Mouse (Mus musculus): ENCODE data around the gene Tgfb1.

Gene Tgfb1

DNA sequence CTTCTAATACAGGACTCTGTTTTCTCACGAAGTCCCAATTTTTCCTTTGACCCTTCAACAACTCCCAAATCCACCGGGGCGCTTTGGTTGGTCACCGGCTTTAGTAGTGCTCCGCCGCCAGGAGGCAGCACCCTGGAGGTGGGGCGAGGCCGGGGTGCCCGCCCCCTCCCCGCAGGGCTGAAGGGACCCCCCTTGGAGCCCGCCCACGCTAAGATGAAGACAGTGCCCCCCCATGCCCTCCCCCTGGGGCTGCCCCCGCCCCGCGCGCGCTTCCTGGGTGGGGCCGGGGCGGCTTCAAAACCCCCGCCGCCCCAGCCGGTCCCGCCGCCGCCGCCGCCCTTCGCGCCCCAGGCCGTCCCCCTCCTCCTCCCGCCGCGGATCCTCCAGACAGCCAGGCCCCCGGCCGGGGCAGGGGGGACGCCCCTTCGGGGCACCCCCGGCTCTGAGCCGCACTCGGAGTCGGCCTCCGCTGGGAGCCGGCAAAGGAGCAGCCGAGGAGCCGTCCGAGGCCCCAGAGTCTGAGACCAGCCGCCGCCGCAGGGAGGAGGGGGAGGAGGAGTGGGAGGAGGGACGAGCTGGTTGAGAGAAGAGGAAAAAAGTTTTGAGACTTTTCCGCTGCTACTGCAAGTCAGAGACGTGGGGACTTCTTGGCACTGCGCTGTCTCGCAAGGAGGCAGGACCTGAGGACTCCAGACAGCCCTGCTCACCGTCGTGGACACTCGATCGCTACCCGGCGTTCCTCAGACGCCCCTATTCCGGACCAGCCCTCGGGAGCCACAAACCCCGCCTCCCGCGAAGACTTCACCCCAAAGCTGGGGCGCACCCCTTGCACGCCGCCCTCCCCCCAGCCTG is at the start of gene Tgfb1:
Gene Tgfb1, plus strand, starts transcription at position 323 of the 852 bp plus-strand sequence.
- DNase-seq (ENCODE audit: low read depth, low spot score) = no peak

DNA sequence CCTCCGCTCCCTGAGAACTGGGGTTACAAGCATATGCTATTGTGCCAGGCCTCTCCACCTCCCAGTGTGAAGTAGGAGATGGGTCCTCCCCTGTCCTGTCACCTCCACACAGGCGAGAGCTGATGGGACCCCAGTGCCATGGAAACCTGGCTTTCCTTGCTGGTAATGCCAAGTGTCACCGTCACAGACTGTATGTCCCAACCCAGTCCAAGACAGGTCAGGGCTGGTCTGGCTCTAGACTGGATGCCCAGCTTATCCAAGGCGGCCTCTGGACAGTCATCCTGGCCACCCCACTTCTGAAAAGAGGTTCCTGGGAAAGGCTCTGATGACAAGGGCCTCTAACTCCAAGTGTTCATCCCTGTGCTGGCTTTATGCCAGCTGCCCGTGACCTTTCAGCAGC is 49.7 kb upstream of the Tgfb1 start:
- no peak for DNase-seq (ENCODE audit: low read depth, low spot score)

DNA sequence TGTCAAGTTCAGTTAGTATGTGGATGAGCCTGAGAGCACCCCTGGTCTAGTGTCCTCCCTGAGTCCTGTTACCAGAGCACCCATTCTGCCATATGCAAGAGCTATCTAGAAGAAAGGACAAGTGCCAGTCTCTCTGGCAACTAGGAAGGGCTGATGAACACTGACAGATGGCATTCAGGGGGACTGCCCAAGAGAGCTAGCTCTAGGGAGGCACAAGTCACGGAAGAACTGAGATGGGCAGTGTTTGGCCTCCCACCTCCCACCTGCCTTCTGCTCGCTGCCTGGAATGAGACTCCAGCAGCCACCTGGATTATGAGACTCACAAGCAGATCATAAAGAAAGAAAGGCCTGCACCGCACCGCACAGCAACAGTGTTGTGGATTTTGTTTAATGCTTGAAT is 47.0 kb upstream of the Tgfb1 start:
- DNase-seq (ENCODE audit: low read depth, low spot score) = no peak

DNA sequence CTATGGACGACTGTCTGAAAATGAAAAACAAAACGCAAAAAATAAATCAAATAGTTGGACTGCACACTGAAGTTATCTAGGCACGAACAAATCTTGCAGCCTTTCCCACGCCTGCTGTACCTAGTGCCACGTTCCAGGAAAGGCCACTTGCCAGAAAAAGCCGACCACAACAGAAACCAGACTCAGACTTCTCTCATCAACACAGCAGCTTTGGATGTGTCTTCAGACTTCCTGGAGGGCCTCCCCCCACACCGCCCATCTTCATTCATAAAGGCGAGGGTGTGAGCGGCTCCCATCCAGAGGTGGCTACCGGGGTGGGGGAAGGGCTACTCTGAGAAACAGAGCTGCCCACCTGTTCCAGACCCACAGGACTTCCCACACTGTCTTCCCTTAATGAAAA is 42.7 kb upstream of the Tgfb1 start:
- no peak for DNase-seq (ENCODE audit: low read depth, low spot score)

DNA sequence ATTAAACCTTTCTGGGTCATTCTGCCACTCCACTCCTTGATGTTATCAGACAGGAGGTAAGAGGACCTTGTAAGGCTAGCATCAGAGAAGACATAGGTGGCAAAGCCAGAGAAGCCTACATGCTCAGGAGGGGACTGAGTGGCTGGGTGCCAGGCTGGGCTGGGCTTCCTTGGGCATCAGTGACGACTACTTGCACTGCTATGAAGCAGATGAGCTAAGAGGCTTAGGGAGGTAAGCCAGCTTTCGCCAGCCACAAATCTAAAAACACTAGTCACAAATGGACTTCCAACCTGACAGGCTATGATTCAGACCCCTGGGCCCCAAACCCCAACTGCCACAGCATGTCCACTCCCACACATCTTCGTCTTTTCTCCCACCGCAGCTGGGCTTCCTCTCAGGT is 42.2 kb upstream of the Tgfb1 start:
- DNase-seq (ENCODE audit: low read depth, low spot score) = peak; percentile 57

DNA sequence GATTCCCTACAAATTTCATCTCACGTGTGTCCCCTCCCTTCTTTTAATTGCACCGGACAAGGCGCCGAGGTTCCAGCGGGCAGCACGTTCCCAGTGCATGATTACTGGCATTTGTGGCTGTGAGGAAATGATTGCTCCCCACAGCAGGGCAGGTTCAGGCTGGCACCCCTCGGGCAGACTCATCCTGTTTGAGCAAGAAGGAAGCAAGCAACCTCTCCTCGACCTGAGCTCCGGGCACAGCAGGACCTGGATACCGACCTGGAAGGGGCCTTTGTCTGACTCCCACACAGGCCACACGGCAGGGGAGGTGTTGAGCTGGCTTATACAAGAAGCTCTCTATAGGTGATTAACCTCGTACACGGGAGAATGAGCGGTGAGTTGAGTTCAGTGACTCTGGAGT is 41.7 kb upstream of the Tgfb1 start:
- no peak for DNase-seq (ENCODE audit: low read depth, low spot score)

DNA sequence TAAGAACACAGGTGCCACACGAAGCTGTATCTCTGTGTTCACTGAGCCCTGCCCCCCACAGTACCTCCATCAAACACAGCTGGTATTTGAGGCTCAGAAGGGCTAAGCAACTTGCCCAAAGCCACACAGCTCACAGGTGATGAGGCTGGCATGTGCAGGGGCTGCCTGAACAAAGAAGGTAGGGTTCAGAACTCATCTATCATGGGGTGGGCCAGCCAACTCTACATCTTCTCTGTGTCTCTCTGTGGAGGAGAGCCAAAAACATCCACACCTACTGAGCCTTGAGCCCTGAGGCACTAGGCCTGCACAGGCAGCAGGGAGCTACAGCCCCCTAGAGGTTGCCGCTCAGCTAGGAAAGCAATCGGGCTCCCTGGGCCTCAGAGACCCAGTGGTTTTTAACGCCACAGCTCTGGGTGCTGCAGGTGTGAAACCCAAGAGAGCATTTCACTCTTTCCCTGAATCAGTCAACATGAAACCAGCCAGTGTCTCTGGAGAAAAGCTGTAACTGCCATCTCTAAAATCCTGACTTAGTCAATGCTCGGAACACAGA is 39.2 kb upstream of the Tgfb1 start:
- no peak for DNase-seq (ENCODE audit: low read depth, low spot score)

DNA sequence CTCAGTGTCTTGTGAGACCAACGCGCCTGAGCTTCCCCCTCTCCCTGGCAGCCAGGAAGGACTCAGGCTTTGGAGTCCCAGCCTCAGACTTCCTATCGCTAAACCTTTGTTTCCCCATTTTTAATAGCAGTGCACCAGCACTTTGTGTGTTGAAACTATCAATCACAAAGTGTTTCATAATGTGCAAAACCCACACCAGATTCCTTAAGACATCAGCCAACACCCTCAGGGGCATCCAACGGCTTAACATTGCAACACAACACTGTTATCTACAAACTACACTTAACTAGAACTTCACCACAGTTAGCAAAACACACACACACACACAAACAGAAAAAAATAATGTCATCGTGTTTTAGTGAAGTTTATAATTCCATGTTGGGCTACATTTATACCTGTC is 37.0 kb upstream of the Tgfb1 start:
- no peak for DNase-seq (ENCODE audit: low read depth, low spot score)

DNA sequence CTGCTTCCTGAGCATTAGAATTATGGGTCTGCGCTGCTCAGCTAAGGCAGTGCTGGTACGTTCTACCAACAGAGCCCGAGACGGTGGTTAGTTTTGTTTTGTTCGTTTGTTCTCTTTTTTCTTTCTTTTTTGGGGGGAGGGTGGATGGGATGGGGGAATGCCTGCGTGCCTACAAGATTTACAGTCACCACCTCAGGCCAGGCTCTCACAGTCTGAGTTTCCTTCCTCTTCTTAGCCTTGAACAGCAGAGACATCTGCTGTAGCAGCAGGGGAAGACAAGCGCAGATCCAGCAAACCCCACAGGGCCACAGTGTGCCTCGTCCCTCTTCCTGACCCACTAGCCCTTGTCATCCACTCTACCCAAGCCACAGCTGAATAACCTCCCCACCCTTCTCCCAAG is 35.5 kb upstream of the Tgfb1 start:
- no peak for DNase-seq (ENCODE audit: low read depth, low spot score)

DNA sequence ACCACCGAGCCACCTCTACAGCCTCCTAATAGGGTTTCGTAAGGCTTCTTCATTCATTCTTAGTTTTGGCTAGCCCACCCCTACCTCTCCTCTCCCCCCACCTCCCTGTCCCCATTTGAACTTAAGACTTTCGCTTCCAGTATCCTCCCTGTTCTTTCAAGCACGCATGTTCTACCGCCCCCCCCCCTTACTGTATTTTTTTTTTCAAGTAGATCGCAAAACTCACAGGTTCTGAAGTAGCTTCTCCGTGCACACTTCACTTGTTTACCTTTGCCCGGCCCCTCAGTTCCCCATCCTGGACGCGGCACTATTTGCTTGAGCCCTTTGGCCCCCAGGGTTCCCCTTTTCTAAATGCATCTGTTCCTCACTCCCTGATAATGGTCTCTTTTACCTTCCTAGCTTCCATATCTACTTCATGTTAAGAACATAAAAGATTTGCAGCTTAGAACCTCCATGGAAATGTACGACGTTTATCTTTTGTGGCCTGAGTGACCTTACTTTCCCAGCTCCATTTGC is 34.5 kb upstream of the Tgfb1 start:
- DNase-seq (ENCODE audit: low read depth, low spot score) = no peak

DNA sequence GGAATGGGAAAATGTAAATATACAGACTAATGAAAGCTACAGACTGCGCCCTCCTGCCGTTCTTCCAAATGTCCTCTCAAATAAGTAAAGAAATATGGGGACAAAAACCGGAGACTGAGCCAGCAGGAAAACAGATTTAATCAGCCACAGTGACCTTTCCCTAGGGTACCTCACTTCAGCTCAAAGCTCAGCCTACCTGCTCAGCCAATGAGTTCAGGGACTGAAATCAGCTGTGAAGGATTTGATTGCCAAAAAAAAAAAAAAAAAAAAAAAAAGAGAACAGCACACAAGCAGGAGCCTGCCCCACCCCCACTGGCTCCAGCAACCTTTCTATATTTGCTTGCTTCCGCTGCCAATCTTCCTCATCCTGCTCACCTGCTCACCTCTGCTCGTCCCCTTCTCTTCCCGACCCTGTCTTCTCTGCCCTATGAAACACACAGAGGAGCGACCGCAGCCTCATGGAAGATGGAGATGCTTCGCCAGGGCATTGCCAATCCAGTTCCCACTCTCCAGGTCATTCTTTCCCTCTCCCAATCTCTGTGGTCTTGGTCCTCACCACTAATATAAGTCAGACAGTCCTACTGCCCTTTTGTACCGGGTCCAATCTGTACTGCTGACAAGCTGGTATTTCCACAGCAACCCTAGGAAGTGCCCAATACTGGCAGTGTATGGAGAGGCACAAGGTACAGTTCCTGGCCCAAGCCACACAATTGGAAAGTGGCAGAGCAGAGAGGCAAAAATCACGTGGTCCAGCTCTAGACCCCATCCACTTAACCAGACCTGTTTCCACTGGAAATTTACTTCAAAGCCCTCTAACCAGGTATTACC is 31.0 kb upstream of the Tgfb1 start:
- no peak for DNase-seq (ENCODE audit: low read depth, low spot score)

DNA sequence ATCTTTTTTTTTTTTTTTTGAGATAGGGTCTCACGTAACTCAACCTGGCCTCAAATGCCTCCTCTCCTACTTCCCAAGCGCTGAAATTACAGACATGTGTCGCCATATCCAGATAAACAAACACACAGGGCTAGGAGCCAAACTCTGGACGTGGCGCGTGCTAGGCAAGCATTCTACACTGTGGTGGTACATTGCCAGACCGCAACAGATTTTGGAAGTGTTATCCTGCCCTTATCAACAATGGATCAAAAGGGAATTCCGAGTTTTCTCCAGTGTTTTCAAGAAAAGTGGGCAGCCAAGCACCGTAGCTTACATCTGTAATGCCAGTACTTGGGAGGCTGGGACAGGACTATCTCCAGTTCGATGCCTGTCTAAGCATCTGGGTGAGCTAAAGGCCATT is 29.0 kb upstream of the Tgfb1 start:
- no peak for DNase-seq (ENCODE audit: low read depth, low spot score)

DNA sequence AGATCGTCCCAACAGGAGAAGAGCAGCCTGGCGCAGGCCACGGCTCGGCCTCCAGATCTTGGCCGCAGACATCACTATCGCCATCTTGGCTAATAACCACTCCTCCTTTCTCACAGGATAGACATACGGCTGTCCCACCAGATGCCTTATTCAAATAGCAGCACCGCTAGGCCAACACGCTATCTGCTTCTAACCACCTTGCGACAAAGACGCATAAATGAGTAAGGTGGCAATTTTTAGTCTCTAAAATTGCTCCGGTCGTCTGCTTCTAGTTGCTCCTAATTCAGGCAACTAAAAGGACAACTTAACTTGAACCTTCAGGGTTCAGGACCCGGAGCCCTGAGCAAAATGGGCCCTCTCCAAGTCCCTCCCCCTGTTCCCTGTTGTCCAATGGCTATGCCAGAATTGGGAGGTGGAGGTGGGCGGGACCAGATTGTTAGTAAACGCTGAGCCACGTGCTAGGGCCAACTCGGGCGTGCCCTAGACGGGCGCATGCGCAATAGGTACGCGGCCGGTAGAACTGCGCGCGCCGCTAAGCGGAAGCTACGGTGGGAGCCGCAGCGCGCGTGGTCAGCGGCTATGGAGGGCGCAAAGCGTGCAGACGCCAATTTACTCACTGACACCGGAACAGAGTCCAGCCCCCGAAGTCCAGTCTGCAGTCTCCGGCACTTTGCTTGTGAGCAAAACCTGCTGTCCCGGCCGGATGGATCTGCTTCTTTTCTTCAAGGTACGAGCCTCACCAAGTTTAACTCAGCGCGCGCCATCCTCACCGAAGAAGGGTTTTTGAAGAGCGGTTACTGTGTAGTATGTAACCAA is 27.9 kb upstream of the Tgfb1 start, which contains the start of the genes Bckdha and Exosc5:
Gene Bckdha, minus strand, starts transcription at position 325 of the 816 bp plus-strand sequence.
Gene Exosc5, plus strand, starts transcription at position 508 of the 816 bp plus-strand sequence.
- peak; percentile 100 for DNase-seq (ENCODE audit: low read depth, low spot score)

DNA sequence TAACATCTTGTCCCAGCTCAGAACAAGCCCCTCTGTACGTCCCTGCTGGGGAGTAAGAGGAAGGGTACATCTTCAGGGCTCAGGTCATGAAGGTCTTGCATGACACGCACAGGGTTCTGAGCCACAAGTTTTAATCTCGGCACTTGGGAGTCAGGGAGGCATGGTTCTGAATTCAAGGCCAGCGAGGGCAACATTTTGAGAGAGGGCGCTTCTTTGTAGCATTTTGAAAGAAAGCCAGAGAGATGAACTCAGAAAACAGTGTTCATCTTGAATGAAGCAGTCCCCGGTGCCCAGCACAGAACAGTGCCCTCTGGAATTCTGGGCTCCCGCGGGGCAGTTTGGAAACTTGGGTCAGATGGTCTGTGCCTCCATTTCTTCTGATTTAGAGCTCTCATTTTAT is 20.4 kb upstream of the Tgfb1 start:
- DNase-seq (ENCODE audit: low read depth, low spot score) = no peak

DNA sequence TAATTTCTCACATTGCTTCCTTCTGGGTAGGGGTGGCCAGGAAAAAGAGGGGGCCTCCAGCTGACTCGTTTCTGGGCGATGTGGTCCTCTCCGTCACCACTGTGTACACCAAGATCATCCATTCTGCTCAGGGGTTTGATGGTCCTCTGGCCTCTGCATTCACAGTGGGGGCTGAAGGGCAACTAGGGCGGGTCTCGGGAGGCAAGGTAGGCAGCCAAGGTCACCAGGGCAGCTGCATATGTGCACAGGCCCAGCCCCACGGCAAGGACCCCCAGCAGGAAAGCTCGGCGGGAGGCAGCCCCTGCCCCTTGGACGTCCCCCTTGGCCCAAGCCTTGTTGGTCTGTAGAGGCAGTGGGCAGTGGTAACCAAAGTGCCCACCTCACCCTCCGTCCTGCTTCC is 17.6 kb upstream of the Tgfb1 start:
- DNase-seq (ENCODE audit: low read depth, low spot score) = no peak

DNA sequence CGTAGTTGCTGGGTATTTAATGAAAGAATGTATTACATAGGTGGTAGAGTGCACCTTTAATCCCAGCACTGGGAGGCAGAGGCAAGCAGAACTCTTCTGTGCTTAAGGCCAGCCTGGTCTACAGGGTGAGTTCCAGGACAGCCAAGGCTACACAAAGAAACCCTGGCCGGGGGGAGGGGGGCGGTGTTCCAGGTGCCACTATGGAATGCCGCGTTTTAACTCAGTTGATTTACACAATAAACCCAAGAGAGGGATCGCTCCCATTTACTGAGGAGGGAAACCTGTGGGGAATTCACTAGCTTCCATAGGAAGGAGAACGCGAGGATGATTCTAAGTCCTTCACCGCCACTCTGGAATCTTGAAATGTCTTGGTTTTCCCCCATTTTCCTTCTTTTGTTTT is 17.2 kb upstream of the Tgfb1 start:
- DNase-seq (ENCODE audit: low read depth, low spot score) = no peak

DNA sequence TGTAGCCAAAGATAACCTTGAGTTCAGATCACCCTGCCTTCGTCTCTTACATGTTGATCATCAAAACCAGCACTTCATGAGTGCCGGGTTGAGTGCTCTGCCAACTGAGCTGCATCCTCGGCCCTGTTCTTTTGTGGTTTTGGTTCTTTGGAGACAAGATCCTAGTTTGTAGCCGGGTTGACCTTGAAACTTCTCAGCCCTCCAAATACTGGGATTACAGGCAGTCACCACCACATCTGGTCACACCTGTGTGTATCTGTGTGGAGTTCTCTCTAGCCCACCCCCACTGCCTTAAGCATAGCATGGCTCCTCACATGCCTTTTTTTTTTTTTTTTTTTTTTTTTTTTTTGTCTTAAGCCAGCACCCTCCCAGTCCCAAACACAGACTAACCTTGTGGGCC is 16.7 kb upstream of the Tgfb1 start:
- DNase-seq (ENCODE audit: low read depth, low spot score) = no peak

DNA sequence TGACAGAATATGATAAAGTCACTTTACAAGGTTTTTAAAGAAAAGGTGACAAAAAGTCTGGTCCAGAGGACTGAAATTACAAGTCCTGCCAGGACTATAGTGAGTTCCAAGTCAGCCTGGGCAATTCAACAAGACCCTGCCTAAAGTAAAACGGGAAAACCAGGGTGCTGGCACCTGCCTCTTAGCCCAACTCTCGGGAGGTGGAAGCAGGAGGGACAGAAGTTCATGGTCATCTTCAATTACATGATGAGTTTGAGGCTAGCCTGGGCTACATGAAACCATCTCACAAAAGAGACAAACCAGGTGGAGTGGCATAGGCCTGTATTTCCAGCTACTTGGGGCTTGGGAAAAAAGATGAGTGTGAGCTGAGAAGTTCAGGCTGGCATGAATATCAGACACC is 15.1 kb upstream of the Tgfb1 start:
- no peak for DNase-seq (ENCODE audit: low read depth, low spot score)

DNA sequence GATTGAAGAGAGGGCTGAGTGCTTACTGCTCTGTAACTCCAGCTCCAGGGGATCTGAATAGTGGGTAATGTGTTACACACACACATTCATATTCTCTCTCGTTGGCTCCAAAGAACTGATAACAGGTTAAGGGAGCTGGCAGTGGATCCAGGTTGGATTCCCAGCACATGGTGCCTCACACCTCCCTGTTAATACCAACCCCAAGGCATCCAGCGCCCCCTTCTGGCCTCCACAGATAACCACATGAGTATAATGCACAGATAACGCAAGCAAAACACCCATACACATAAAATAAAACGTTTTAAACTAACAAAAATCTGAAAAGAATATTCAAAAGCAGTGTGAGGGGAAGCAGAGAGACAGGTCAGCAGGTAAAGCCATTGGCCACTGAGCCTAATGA is 14.4 kb upstream of the Tgfb1 start:
- DNase-seq (ENCODE audit: low read depth, low spot score) = no peak

DNA sequence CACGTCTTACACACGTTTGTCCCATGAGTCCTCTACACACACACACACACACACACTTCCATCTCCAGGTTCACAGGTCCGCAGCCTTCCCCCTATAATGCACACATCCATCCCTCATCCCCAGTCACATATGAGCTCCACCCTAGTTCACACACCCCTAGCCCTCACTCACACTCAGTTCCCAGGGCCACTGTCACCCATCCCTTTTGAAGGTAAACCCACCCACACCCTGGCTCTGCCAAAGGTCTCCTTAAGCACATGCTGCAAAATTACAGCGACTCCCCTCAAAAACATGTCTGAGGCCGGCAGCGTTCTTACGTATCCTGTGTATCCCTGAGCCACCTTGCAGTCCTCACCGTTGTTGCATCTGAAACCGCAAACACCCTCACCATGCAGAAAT is 12.5 kb upstream of the Tgfb1 start:
- DNase-seq (ENCODE audit: low read depth, low spot score) = no peak

DNA sequence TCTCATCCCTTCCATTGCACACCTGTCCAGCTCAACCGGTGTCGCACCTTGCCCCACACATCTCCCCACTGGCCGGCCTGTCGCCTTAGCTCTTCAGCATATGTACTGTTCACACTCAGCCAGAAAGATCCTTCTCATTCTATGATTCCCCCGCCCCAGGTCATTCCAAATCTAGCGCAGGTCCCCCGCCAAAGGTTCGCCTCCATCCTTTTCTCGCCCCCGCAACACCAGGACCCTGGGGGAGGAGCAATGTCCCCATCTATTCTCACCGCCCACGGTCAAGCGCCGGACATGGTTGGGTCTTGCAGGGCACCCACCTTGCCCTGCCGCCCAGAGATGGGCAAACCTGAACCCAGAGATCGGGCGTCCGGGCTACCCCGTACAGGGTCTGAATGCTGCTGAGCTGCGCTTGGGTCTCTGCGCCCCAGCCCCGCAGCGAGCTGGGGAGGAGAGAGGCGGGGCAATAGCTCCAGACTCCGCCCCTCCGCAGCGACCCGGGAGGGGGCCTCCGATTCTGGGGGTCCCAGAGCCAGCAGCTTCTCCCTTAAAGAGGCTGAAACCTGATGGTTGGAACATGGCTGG is 12.0 kb upstream of the Tgfb1 start, which contains the start of gene Tmem91:
Gene Tmem91, minus strand, starts transcription at position 448 of the 582 bp plus-strand sequence.
- DNase-seq (ENCODE audit: low read depth, low spot score) = no peak

Measured in retina, postnatal 7 days (tissue).